Mouse (Mus musculus): Measurements from ENCODE around the gene Sele. TPM values are rescaled to one million over a fixed set of nuclear protein-coding genes. Genes with fewer than 3 reads are reported as not detected.
"Not testable (repeated sequence)": the region's sequence is repeated elsewhere in the genome, so short reads cannot be mapped to it uniquely, and the experiment has no call there.

Gene Sele
- 0.26 and 0.49 TPM in 2 replicates for polyA plus RNA-seq (2012; rRNA removed)

GRCm38 (mm10) chr1:164047934-164048333 is at the start of gene Sele:
TSS of gene Sele (plus strand) at chr1:164048234.
- no peaks in the 10 kb centered on the region for H3K36me3 ChIP-seq (ENCODE audit: control insufficient read depth, insufficient read depth, low read length)
- no peak for TF ChIP-seq CTCF (IDR thresholded peaks at IDR 0.05; ENCODE audit: control insufficient read depth, insufficient read depth, insufficient replicate concordance, low read depth, low read length)
- no peak for TF ChIP-seq POLR2A (IDR thresholded peaks at IDR 0.05; ENCODE audit: control insufficient read depth, low read depth, low read length)
- H3K4me3 ChIP-seq (ENCODE audit: control insufficient read depth, low read depth, low read length), result no peak within 1 kb of the TSS
- H3K27ac ChIP-seq (ENCODE audit: control insufficient read depth, insufficient read depth, low read depth, low read length), result no peak within 1 kb of the TSS
- H3K27me3 ChIP-seq (ENCODE audit: control insufficient read depth, insufficient read depth, low read length), result no peaks in the 10 kb centered on the region
- no peaks in the 10 kb centered on the region for H3K4me1 ChIP-seq (ENCODE audit: control insufficient read depth, insufficient read depth, low read length)

DNA sequence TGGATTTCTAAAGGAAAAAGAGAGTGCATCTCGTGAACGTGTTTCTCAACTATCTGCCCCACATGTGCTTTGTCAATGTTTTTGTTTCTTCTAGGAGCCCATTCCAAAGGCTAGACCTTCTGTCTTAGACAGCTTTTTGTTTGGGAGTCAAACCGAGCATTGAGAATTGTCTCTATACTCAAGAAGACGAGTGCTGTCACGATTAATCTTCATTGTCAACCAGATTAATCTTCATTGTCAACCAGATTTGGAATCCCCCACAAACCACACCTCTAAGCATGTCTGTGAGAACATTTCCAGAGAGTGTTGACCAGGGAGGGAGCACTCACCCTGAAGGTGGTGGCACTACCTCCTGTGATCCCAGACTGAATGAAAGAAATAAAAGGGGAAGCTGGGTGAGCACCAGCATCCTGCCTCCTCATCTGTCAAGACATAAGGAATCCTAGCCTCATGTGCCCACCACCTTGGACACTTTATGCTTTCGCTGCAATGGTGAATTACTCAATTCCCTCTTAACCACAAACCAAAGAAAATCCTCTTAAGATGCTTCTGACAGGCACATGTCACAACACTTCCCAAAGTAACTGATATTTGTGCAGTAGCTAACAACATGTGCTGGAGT is 46.1 kb upstream of the Sele start:
- no peak overlapping the region for H3K4me3 ChIP-seq (ENCODE audit: control insufficient read depth, low read depth, low read length)
- H3K4me1 ChIP-seq (ENCODE audit: control insufficient read depth, insufficient read depth, low read length), result no peaks in the 10 kb centered on the region
- no peak for TF ChIP-seq POLR2A (IDR thresholded peaks at IDR 0.05; ENCODE audit: control insufficient read depth, low read depth, low read length)
- no peak for TF ChIP-seq CTCF (IDR thresholded peaks at IDR 0.05; ENCODE audit: control insufficient read depth, insufficient read depth, insufficient replicate concordance, low read depth, low read length)
- no peaks in the 10 kb centered on the region for H3K27me3 ChIP-seq (ENCODE audit: control insufficient read depth, insufficient read depth, low read length)
- H3K36me3 ChIP-seq (ENCODE audit: control insufficient read depth, insufficient read depth, low read length), result no peaks in the 10 kb centered on the region
- no peak overlapping the region for H3K27ac ChIP-seq (ENCODE audit: control insufficient read depth, insufficient read depth, low read depth, low read length)

GRCm38 (mm10) chr1:164004311-164004710 is 43.7 kb upstream of the Sele start:
- no peaks in the 10 kb centered on the region for H3K27me3 ChIP-seq (ENCODE audit: control insufficient read depth, insufficient read depth, low read length)
- no peaks in the 10 kb centered on the region for H3K4me1 ChIP-seq (ENCODE audit: control insufficient read depth, insufficient read depth, low read length)
- TF ChIP-seq POLR2A (IDR thresholded peaks at IDR 0.05; ENCODE audit: control insufficient read depth, low read depth, low read length) (no peak), CTCF (IDR thresholded peaks at IDR 0.05; ENCODE audit: control insufficient read depth, insufficient read depth, insufficient replicate concordance, low read depth, low read length) (no peak)
- no peak overlapping the region for H3K4me3 ChIP-seq (ENCODE audit: control insufficient read depth, low read depth, low read length)
- H3K36me3 ChIP-seq (ENCODE audit: control insufficient read depth, insufficient read depth, low read length), result no peaks in the 10 kb centered on the region
- H3K27ac ChIP-seq (ENCODE audit: control insufficient read depth, insufficient read depth, low read depth, low read length), result no peak overlapping the region

DNA sequence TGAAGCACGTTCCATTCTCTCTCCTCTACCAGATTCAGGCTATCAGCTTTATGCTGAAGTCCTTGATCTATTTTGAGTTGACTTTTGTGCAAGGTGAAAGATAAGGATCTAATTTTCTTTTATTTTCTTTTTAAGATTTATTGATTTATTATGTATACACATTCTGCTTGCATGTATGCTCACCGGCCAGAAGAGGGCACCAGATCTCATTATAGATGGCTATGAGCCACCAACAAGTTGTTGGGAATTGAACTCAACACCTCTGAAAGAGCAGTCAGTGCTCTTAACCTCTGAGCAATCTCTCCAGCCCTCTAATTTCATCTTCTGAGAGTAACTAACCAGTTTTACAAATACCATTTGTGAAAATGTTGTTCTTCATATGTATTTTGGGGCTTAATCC is 38.8 kb upstream of the Sele start:
- H3K4me1 ChIP-seq (ENCODE audit: control insufficient read depth, insufficient read depth, low read length), result no peaks in the 10 kb centered on the region
- H3K27ac ChIP-seq (ENCODE audit: control insufficient read depth, insufficient read depth, low read depth, low read length), result no peak overlapping the region
- H3K36me3 ChIP-seq (ENCODE audit: control insufficient read depth, insufficient read depth, low read length), result no peaks in the 10 kb centered on the region
- no peaks in the 10 kb centered on the region for H3K27me3 ChIP-seq (ENCODE audit: control insufficient read depth, insufficient read depth, low read length)
- H3K4me3 ChIP-seq (ENCODE audit: control insufficient read depth, low read depth, low read length), result no peak overlapping the region
- TF ChIP-seq POLR2A (IDR thresholded peaks at IDR 0.05; ENCODE audit: control insufficient read depth, low read depth, low read length) (no peak), CTCF (IDR thresholded peaks at IDR 0.05; ENCODE audit: control insufficient read depth, insufficient read depth, insufficient replicate concordance, low read depth, low read length) (no peak)

DNA sequence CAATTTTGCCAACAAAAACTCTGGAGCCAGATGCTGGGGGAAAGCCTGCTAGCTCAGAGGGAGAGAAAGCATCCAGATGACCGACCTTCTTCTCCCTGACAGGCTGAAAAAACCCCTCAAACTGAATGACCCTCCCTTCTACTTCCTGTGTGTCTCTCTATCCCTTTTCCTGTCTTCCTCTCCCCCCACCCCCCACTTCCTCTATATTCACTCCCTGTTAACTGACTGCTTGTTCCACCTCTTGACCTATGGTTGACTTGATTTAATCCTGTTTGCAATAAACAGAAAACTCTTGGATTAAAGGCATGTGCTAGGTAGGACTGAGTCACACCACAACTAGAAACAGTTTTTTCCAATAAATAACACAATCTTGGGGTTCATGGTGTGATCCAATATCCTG is 33.4 kb upstream of the Sele start:
- no peak overlapping the region for H3K4me3 ChIP-seq (ENCODE audit: control insufficient read depth, low read depth, low read length)
- H3K27me3 ChIP-seq (ENCODE audit: control insufficient read depth, insufficient read depth, low read length), result no peaks in the 10 kb centered on the region
- H3K36me3 ChIP-seq (ENCODE audit: control insufficient read depth, insufficient read depth, low read length), result no peaks in the 10 kb centered on the region
- no peak overlapping the region for H3K27ac ChIP-seq (ENCODE audit: control insufficient read depth, insufficient read depth, low read depth, low read length)
- TF ChIP-seq CTCF (IDR thresholded peaks at IDR 0.05; ENCODE audit: control insufficient read depth, insufficient read depth, insufficient replicate concordance, low read depth, low read length), result no peak
- TF ChIP-seq POLR2A (IDR thresholded peaks at IDR 0.05; ENCODE audit: control insufficient read depth, low read depth, low read length), result no peak
- H3K4me1 ChIP-seq (ENCODE audit: control insufficient read depth, insufficient read depth, low read length), result no peaks in the 10 kb centered on the region

- no peaks in the 10 kb centered on the region for H3K27me3 ChIP-seq (ENCODE audit: control insufficient read depth, insufficient read depth, low read length)
- no peaks in the 10 kb centered on the region for H3K36me3 ChIP-seq (ENCODE audit: control insufficient read depth, insufficient read depth, low read length)
- H3K4me1 ChIP-seq (ENCODE audit: control insufficient read depth, insufficient read depth, low read length), result no peaks in the 10 kb centered on the region
- H3K27ac ChIP-seq (ENCODE audit: control insufficient read depth, insufficient read depth, low read depth, low read length), result no peak overlapping the region
- no peak overlapping the region for H3K4me3 ChIP-seq (ENCODE audit: control insufficient read depth, low read depth, low read length)
- TF ChIP-seq CTCF (IDR thresholded peaks at IDR 0.05; ENCODE audit: control insufficient read depth, insufficient read depth, insufficient replicate concordance, low read depth, low read length) (no peak), POLR2A (IDR thresholded peaks at IDR 0.05; ENCODE audit: control insufficient read depth, low read depth, low read length) (no peak)
Measured at GRCm38 (mm10) chr1:164018221-164018896, 29.7 kb upstream of the Sele start.

DNA sequence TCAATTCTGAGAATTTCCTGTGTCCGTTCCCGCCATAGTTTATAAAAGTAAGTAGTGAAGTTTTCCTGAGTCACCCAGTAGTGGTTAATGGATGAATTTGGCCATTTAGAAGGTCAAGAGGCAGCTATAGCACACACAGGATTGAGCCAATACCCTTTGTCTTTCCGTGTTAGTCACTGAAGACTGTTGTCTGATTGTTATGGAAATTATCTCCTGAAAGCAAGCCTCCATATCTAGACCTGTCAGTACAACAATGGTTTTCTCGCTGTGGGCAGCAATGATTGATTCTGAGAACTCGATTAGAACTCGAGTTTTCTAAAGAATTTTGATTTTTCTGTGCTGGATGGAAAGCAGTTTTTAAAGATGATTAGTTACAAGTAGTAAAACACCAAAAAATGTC is 28.2 kb upstream of the Sele start:
- Histone ChIP-seq H3K27me3 (ENCODE audit: control insufficient read depth, insufficient read depth, low read length) (no peaks in the 10 kb centered on the region), H3K4me3 (ENCODE audit: control insufficient read depth, low read depth, low read length) (no peak overlapping the region), H3K4me1 (ENCODE audit: control insufficient read depth, insufficient read depth, low read length) (no peaks in the 10 kb centered on the region), H3K36me3 (ENCODE audit: control insufficient read depth, insufficient read depth, low read length) (no peaks in the 10 kb centered on the region), H3K27ac (ENCODE audit: control insufficient read depth, insufficient read depth, low read depth, low read length) (no peak overlapping the region)
- TF ChIP-seq POLR2A (IDR thresholded peaks at IDR 0.05; ENCODE audit: control insufficient read depth, low read depth, low read length) (no peak), CTCF (IDR thresholded peaks at IDR 0.05; ENCODE audit: control insufficient read depth, insufficient read depth, insufficient replicate concordance, low read depth, low read length) (no peak)

GRCm38 (mm10) chr1:164020746-164021145 is 27.3 kb upstream of the Sele start:
- not testable (repeated sequence) for H3K27ac ChIP-seq (ENCODE audit: control insufficient read depth, insufficient read depth, low read depth, low read length); H3K27me3 ChIP-seq (ENCODE audit: control insufficient read depth, insufficient read depth, low read length); H3K4me1 ChIP-seq (ENCODE audit: control insufficient read depth, insufficient read depth, low read length); H3K36me3 ChIP-seq (ENCODE audit: control insufficient read depth, insufficient read depth, low read length); H3K4me3 ChIP-seq (ENCODE audit: control insufficient read depth, low read depth, low read length)

GRCm38 (mm10) chr1:164022106-164022505 is 25.9 kb upstream of the Sele start:
- H3K4me1 ChIP-seq (ENCODE audit: control insufficient read depth, insufficient read depth, low read length); H3K27ac ChIP-seq (ENCODE audit: control insufficient read depth, insufficient read depth, low read depth, low read length); H3K36me3 ChIP-seq (ENCODE audit: control insufficient read depth, insufficient read depth, low read length); H3K4me3 ChIP-seq (ENCODE audit: control insufficient read depth, low read depth, low read length); H3K27me3 ChIP-seq (ENCODE audit: control insufficient read depth, insufficient read depth, low read length): not testable (repeated sequence)

Measured in testis, adult 2 months (tissue).